In genomic region chr17:43590531-43590930, GRCm38 (mm10) we compare ENCODE assay signal across 27 mouse cellular contexts. TPM values are rescaled to one million over a fixed set of nuclear protein-coding genes. Genes with fewer than 3 reads are reported as not detected.
"Had no signal": no experiment of that assay in that cellular context is flagged by ENCODE, and none has a peak within 500 bp of the region (broad histone marks: within the 10 kb centered on the region; RNA-seq: fewer than 3 reads in every experiment).

No protein-coding gene starts in this region.

- H3K27me3 ChIP-seq: limb, embryonic 12.5 days; limb, embryonic 15.5 days; neural tube, embryonic 13.5 days; stomach, embryonic 15.5 days had no signal

- DNase-seq: kidney, adult 18-20 months; kidney, adult 9 months; kidney, postnatal 14 days; kidney, postnatal 4 days; left cerebral cortex, postnatal 4 days; liver, postnatal 0 days; lung, embryonic 14.5 days; midbrain, embryonic 14.5 days; right cerebral cortex, postnatal 25 days; spleen, adult 18-20 months; thymus, adult 2 months; thymus, postnatal 14 days; thymus, postnatal 4 days had no signal

- H3K9me3 ChIP-seq: limb, embryonic 12.5 days; limb, embryonic 15.5 days; neural tube, embryonic 13.5 days; stomach, embryonic 15.5 days had no signal

- ATAC-seq: lung, postnatal 0 days had no signal

- H3K27ac ChIP-seq: limb, embryonic 12.5 days; limb, embryonic 15.5 days; liver, embryonic 14.5 days; macrophage; neural tube, embryonic 13.5 days; stomach, embryonic 15.5 days had no signal

- H3K4me1 ChIP-seq: limb, embryonic 12.5 days; limb, embryonic 15.5 days; neural tube, embryonic 13.5 days; stomach, embryonic 15.5 days had no signal

- H3K36me3 ChIP-seq: limb, embryonic 12.5 days; limb, embryonic 15.5 days; neural tube, embryonic 13.5 days; stomach, embryonic 15.5 days had no signal

- H3K4me2 ChIP-seq: limb, embryonic 12.5 days; limb, embryonic 15.5 days; liver, embryonic 11.5 days; lung, embryonic 14.5 days; neural tube, embryonic 13.5 days; stomach, embryonic 15.5 days had no signal

- H3K9ac ChIP-seq: limb, embryonic 12.5 days; limb, embryonic 15.5 days; liver, embryonic 14.5 days; liver, postnatal 0 days; lung, embryonic 14.5 days; neural tube, embryonic 13.5 days; stomach, embryonic 15.5 days had no signal

- H3K4me3 ChIP-seq: limb, embryonic 12.5 days; limb, embryonic 15.5 days; myocyte; neural tube, embryonic 13.5 days; stomach, embryonic 15.5 days had no signal

RNA-seq across cellular contexts. Expression of gene Tdrd6, which starts 39.6 kb away (rescaled TPM):
- total RNA-seq: megakaryocyte, adult 5-6 weeks; monocyte, adult 5-6 weeks; neutrophil, adult 5-6 weeks had no signal
- polyA plus RNA-seq: kidney, embryonic 16.5 days; liver, postnatal 0 days; lung, embryonic 14.5 days; macrophage had no signal

RNA-seq across cellular contexts. Expression of gene Ankrd66, which starts 47.1 kb away (rescaled TPM):
- total RNA-seq: left cerebral cortex, postnatal 14 days had no signal
- polyA plus RNA-seq: limb, embryonic 12.5 days; liver, embryonic 11.5 days; thymus, adult 2 months had no signal
